Mouse (Mus musculus): ENCODE results near the gene Lrrc29. TPM values are rescaled to one million over a fixed set of nuclear protein-coding genes. Genes with fewer than 3 reads are reported as not detected.

Lrrc29 gene
- polyA plus RNA-seq, 1 experiment, result 2.5 TPM

DNA sequence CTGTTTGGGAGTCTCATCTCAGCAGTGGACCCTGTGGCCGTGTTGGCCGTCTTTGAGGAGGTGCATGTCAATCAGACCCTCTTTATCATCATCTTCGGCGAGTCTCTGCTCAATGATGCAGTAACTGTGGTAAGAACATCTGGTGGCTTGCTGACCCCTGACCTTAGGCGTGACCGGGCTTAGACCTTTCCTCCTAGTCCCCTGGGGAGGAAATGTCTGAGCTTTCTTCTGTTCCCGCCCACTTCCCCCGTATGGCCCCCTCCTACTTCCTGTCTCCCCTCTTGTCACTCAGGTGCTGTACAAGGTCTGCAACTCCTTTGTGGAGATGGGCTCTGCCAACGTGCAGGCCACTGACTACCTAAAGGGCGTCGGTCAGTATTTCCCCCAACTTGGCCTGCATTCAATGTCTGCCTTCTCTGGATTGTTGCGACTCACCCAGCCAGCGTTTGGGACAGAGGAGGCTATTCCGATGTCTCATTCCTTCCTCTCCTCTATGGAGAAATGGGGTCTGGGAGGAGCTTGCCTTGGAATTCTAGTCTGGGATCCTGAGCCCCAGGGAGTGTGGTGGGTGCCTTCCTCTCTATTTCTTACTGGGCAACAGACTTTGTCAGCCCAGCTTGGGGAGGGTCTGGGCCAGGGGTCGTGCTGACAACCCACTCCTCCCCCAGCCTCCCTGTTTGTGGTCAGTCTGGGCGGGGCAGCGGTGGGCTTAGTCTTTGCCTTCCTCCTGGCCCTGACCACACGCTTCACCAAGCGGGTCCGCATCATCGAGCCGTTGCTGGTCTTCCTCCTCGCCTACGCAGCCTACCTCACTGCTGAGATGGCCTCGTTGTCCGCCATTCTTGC, 29.3 kb upstream of the Lrrc29 start:
- Histone ChIP-seq H3K27me3 (ENCODE audit: control insufficient read depth) (peaks cover 53% of the 10 kb centered on the region), H3K4me3 (replicated peaks) (no peak overlapping the region), H3K4me1 (ENCODE audit: control insufficient read depth) (peaks cover 2% of the 10 kb centered on the region), H3K9me3 (ENCODE audit: control insufficient read depth, low read length) (no peaks in the 10 kb centered on the region), H3K36me3 (ENCODE audit: control insufficient read depth) (no peaks in the 10 kb centered on the region)
- TF ChIP-seq TAL1 (IDR thresholded peaks at IDR 0.05; ENCODE audit: low read length) (no peak), GATA1 (IDR thresholded peaks at IDR 0.05; ENCODE audit: low read length) (no peak)

DNA sequence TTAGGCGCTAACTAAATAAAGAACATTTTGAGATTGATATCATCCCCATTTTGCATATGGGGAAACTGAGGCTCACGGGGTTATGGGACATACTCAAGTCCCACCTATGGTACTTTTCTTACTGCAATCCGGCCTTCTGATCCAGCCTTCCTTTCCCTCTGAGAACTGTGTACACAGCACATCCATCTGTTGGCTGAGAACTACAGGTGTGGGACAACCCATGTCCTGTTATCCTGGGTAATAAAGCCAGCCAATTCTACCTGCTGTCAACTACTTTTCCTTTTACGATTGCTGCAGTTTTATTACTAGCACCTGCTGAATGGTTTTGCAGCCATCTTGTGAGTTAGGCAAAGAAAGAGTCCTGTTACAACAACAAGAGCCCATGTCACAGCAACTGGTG, 28.5 kb upstream of the Lrrc29 start:
- TF ChIP-seq GATA1 (IDR thresholded peaks at IDR 0.05; ENCODE audit: low read length), result no peak
- no peak for TF ChIP-seq TAL1 (IDR thresholded peaks at IDR 0.05; ENCODE audit: low read length)
- H3K36me3 ChIP-seq (ENCODE audit: control insufficient read depth), result no peaks in the 10 kb centered on the region
- no peak overlapping the region for H3K4me3 ChIP-seq (replicated peaks)
- H3K4me1 ChIP-seq (ENCODE audit: control insufficient read depth), result peaks cover 2% of the 10 kb centered on the region
- peaks cover 4% of the 10 kb centered on the region; the same call in 1 of the 2 replicates for H3K9me3 ChIP-seq (ENCODE audit: control insufficient read depth, low read length)
- peaks cover 61% of the 10 kb centered on the region for H3K27me3 ChIP-seq (ENCODE audit: control insufficient read depth)

DNA sequence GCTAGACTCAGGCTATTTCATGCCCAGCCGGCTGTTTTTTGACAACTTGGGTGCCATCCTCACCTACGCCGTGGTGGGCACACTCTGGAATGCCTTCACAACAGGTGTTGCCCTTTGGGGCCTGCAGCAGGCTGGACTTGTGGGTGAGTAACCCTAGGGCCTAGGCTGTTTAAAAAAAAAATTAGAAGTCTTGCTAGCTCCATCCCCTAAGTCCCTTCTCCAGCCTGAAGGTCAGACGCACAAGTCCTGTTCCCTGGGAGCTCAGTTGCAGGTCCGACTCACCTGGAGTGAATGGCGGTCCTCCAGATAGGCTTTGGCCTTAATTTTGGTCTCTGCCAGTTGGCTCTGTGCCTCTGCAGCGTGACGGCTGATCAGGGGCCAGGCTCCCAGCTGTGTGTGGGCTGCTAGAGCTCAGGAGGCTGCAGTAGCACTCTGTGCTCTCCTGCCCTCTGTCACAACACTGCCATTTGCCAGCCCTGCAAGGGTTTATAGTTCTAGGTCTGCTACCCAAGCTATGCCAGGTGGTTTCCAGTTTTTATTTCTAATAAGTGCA, 27.6 kb upstream of the Lrrc29 start:
- Histone ChIP-seq H3K4me1 (ENCODE audit: control insufficient read depth) (peaks cover 4% of the 10 kb centered on the region), H3K36me3 (ENCODE audit: control insufficient read depth) (no peaks in the 10 kb centered on the region), H3K4me3 (replicated peaks) (no peak overlapping the region), H3K27me3 (ENCODE audit: control insufficient read depth) (peaks cover 64% of the 10 kb centered on the region), H3K9me3 (ENCODE audit: control insufficient read depth, low read length) (peaks cover 9% of the 10 kb centered on the region; the same call in 1 of the 2 replicates)
- TF ChIP-seq TAL1 (IDR thresholded peaks at IDR 0.05; ENCODE audit: low read length) (no peak), GATA1 (IDR thresholded peaks at IDR 0.05; ENCODE audit: low read length) (no peak)

DNA sequence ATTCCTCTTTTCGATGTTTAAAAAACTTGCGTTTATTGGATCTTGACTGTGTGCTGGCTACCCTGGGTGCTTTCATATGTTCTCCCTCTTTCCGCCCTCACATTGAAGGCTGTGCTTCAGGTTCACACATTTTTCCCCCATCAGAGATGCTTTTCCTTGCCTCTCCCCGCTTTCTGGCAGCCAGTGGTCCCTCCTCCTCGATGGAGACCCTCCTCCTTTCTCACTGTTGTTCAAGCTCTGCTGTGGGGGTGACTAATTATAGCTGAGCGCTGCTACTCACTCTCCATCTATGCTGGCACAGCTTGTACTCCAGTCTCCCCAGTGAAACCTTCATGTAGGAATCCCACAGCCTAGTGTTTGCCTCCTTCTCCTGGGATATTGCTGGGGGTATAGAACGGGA, 24.1 kb upstream of the Lrrc29 start:
- Histone ChIP-seq H3K9me3 (ENCODE audit: control insufficient read depth, low read length) (peaks cover 10% of the 10 kb centered on the region; the same call in 1 of the 2 replicates), H3K27me3 (ENCODE audit: control insufficient read depth) (peaks cover 87% of the 10 kb centered on the region), H3K36me3 (ENCODE audit: control insufficient read depth) (no peaks in the 10 kb centered on the region), H3K4me1 (ENCODE audit: control insufficient read depth) (peaks cover 34% of the 10 kb centered on the region), H3K4me3 (replicated peaks) (no peak overlapping the region)
- TF ChIP-seq GATA1 (IDR thresholded peaks at IDR 0.05; ENCODE audit: low read length), result no peak
- TF ChIP-seq TAL1 (IDR thresholded peaks at IDR 0.05; ENCODE audit: low read length), result no peak

DNA sequence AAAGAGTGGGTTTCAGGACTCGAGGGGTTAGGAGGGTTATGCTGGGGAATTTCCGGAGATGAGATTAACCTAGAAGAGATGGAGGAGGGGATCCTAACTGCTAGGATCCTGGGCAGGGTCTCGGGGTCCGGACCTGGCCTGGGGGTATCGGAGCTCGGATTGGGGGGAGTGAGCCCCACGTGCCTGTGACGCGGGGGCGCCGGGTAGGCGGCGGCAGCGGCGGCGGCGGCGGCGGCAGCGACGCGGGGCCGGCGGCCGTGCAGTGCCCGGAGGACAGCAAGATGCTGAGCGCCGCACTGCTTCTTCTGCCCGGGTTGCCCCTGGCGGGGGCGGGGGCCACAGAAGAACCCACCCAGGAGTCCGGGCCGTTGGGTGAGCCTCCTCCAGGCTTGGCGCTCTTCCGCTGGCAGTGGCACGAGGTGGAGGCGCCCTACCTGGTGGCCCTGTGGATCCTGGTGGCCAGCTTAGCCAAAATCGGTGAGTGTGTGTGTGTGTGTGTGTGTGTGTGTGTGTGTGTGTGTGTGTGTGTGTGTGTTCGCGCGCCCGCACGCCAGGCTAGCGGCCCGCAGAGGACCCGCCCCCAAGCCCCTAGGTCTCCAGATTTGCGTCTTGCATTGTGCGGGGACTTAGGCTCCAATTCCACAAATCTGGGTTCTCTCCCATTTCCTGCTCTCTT, 23.2 kb upstream of the Lrrc29 start:
- Histone ChIP-seq H3K27me3 (ENCODE audit: control insufficient read depth) (peaks cover 86% of the 10 kb centered on the region), H3K36me3 (ENCODE audit: control insufficient read depth) (no peaks in the 10 kb centered on the region), H3K9me3 (ENCODE audit: control insufficient read depth, low read length) (peaks cover 10% of the 10 kb centered on the region; the same call in 1 of the 2 replicates), H3K4me3 (replicated peaks) (peak overlapping the region; percentile 62), H3K4me1 (ENCODE audit: control insufficient read depth) (peaks cover 34% of the 10 kb centered on the region)
- TF ChIP-seq GATA1 (IDR thresholded peaks at IDR 0.05; ENCODE audit: low read length), result no peak
- TF ChIP-seq TAL1 (IDR thresholded peaks at IDR 0.05; ENCODE audit: low read length), result no peak

DNA sequence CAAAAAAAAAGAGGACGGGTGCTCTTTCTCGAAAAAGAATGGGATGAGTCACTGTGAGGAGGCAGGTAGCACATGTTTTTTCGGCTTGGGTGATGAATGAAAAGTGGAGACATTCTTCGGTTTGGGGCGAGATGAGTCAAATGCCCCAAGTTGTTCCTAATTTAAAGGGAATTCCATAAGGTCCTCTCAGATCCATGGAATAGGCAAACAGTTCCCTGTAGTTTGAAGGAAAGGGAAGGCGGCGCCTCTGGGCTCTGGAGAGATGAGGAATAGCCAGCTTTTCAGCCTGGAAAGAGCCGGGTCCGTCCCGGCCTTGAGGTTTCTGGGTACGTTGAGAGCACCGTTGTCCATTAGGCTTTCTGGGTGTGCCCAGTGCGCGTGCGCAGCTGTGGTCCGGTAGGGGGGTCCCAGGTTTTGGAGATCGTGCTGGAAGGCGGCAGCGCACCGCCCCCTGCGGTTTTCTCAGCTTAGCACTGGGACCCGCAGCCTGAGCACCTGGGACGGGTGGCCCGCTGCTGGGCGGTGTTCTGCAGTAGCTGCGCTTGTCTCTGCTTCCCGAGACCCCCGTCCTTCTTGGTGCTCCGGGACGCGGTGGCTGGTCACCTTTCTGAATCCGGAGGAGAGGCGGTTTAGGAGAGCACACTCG, 22.5 kb upstream of the Lrrc29 start, which contains the start of gene Slc9a5:
TSS of gene Slc9a5 (plus strand) at position 394 of the 646 bp plus-strand sequence.
- peak within 1 kb of the TSS; percentile 62 for H3K4me3 ChIP-seq (replicated peaks)
- peaks cover 10% of the 10 kb centered on the region; the same call in 1 of the 2 replicates for H3K9me3 ChIP-seq (ENCODE audit: control insufficient read depth, low read length)
- peaks cover 86% of the 10 kb centered on the region for H3K27me3 ChIP-seq (ENCODE audit: control insufficient read depth)
- H3K36me3 ChIP-seq (ENCODE audit: control insufficient read depth), result no peaks in the 10 kb centered on the region
- TF ChIP-seq GATA1 (IDR thresholded peaks at IDR 0.05; ENCODE audit: low read length) (no peak), TAL1 (IDR thresholded peaks at IDR 0.05; ENCODE audit: low read length) (no peak)
- peaks cover 34% of the 10 kb centered on the region for H3K4me1 ChIP-seq (ENCODE audit: control insufficient read depth)

DNA sequence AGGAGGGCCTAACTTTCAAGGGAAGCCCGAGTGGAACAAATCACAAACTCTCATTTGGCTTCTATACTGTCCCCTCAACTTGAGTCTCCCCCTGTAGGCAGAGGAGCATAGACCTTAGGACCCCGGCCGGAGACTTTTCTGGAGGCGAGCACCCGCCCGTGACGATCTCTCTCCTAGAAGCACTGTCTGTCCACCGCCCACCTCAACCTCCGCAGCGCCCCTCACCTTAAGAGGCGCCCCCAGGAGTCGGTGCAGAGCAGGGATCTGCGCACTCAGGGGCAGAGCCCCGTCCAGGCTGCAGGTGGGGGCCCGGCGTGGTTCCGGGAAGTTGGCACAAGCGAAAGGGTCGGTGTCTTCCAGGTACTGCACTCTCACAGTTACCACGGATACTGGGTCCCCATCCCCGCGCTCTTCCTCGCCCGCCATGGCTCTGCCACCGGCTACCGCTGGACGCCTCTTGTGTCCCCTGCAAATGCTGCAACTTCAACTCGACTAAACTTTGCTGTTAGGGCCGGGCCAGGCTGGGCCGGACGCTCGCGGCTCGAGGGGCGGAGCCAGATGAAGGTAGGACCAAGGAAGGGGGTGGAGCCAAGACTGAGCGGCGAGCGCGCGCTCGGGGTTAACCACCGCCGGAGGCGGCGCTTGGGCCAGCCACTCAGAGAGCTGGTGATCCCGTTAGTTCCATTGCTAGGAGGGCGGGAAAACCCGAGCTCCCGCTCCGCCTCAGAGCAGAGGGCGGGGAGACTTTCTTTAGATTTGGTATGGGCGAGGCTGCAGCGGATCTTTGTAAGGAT, 21.5 kb upstream of the Lrrc29 start, which contains the start of gene Fhod1:
TSS of gene Fhod1 (minus strand) at position 526 of the 794 bp plus-strand sequence.
- H3K27me3 ChIP-seq (ENCODE audit: control insufficient read depth), result peaks cover 77% of the 10 kb centered on the region
- no peak for TF ChIP-seq GATA1 (IDR thresholded peaks at IDR 0.05; ENCODE audit: low read length)
- no peak for TF ChIP-seq TAL1 (IDR thresholded peaks at IDR 0.05; ENCODE audit: low read length)
- peaks cover 36% of the 10 kb centered on the region for H3K4me1 ChIP-seq (ENCODE audit: control insufficient read depth)
- no peaks in the 10 kb centered on the region for H3K36me3 ChIP-seq (ENCODE audit: control insufficient read depth)
- peaks cover 10% of the 10 kb centered on the region; the same call in 1 of the 2 replicates for H3K9me3 ChIP-seq (ENCODE audit: control insufficient read depth, low read length)
- H3K4me3 ChIP-seq (replicated peaks), result peak within 1 kb of the TSS; percentile 62

Data from erythroblast, embryonic 14.5 days (primary cell).